Mouse (Mus musculus): ENCODE measurements around the gene Gipc3. TPM values are rescaled to one million over a fixed set of nuclear protein-coding genes. Genes with fewer than 3 reads are reported as not detected.

The Gipc3 gene
- polyA plus RNA-seq, 1 experiment from 2014 or later = not detected

DNA sequence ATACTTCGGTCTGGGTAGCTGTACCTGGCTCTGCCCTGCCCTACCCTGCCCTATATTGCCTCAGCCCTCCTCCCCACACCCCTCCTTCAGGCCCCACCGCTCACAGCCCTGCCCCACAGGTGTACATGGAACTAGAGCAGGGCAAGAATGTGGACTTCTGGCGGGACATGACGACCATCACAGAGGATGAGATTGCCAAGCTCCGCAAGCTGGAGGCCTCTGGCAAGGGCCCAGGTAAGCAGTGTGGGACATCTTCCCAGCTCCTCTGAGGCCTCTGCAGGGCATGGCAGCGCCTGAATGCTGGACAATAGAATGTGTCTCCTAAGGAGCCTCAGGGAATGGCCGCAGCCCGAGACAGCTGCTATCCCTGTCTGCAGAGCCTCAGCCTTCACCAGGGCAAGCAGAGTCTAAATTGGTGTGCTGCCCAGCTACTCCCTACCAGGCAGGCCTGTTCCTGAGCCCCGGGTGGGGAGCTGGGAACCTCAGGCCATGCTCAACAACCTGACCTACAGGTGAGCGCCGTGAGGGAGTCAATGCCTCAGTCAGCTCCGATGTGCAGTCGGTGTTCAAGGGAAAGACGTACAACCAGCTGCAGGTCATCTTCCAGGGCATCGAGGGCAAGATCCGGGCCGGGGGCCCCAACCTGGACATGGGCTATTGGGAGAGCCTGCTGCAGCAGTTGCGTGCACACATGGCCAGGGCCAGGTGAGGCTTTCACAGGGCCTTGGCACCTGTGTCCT lies 19.1 kb downstream of the Gipc3 start:
- H3K36me3 ChIP-seq (ENCODE audit: poor library complexity, severe bottlenecking) = peaks cover 63% of the 10 kb centered on the region
- peaks cover 26% of the 10 kb centered on the region for H3K4me1 ChIP-seq
- H3K4me3 ChIP-seq = peak overlapping the region; percentile 13; the same call in 1 of the 2 replicates
- no peak overlapping the region for H3K27ac ChIP-seq
- no peak overlapping the region for H3K9ac ChIP-seq
- no peak overlapping the region for H3K4me2 ChIP-seq
- no peaks in the 10 kb centered on the region for H3K27me3 ChIP-seq
- WGBS = 94% methylated on average over 18 of the region's 18 CpGs
- no peaks in the 10 kb centered on the region for H3K9me3 ChIP-seq (replicated peaks)
- ATAC-seq = no peak

DNA sequence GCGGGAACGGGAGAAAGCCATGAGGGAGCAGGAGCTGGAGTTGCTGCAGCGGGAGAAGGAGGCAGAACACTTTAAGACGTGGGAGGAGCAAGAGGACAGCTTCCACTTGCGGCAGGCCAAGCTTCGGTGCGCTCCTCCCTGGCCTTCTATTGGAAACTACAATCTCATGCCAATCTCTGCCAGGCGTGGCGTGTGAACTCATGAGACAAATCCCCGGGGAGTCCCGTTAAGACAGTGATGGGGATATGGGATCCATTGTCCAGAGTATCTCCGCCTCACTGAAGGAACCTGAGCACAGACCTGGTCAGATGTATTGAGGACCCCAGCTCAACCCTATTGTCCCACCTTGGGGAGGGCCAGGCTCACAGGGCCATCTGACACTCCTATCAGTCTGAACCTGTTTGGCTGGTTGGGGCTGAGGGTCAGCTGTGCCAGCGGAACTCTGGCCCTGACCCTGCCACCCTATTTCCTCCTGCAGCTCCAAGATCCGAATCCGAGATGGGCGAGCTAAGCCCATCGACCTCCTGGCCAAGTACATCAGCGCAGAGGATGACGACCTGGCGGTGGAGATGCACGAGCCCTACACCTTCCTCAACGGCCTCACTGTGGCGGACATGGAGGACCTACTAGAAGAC lies 19.8 kb downstream of the Gipc3 start:
- ATAC-seq = no peak
- H3K36me3 ChIP-seq (ENCODE audit: poor library complexity, severe bottlenecking) = peaks cover 67% of the 10 kb centered on the region

DNA sequence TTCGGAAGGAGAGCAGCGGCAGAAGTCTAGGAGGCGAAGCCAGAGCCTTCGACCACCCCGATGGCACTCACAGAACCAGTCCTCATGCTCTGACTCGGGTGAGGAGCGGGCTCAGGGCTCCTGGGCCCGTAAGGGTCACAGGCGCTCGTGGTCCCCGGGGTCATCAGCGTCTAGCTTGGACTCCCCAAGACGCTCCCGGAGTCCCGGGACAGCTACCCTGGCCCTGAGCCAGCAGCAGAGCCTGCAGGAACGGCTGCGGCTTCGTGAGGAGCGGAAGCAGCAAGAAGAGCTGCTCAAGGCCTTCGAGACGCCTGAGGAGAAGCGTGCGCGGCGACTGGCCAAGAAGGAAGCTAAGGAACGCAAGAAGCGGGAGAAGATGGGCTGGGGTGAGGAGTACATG lies 20.6 kb downstream of the Gipc3 start:
- peaks cover 67% of the 10 kb centered on the region for H3K36me3 ChIP-seq (ENCODE audit: poor library complexity, severe bottlenecking)
- no peaks in the 10 kb centered on the region for H3K27me3 ChIP-seq
- H3K4me3 ChIP-seq = peak overlapping the region; percentile 96; the same call in 1 of the 2 replicates
- WGBS = 96% methylated on average over 27 of the region's 27 CpGs
- no peak for ATAC-seq
- H3K27ac ChIP-seq = no peak overlapping the region
- peak overlapping the region; percentile 85 for H3K4me2 ChIP-seq
- peaks cover 30% of the 10 kb centered on the region for H3K4me1 ChIP-seq
- H3K9ac ChIP-seq = no peak overlapping the region
- no peaks in the 10 kb centered on the region for H3K9me3 ChIP-seq (replicated peaks)

More for the DNA sequence above, 19.8 kb downstream of the Gipc3 start:
- WGBS = 93% methylated on average over 23 of the region's 23 CpGs
- Histone ChIP-seq H3K9me3 (replicated peaks) (no peaks in the 10 kb centered on the region), H3K4me2 (no peak overlapping the region; the same call in 1 of the 2 replicates), H3K27ac (no peak overlapping the region), H3K4me1 (peaks cover 30% of the 10 kb centered on the region), H3K9ac (no peak overlapping the region), H3K27me3 (no peaks in the 10 kb centered on the region), H3K4me3 (no peak overlapping the region)

DNA sequence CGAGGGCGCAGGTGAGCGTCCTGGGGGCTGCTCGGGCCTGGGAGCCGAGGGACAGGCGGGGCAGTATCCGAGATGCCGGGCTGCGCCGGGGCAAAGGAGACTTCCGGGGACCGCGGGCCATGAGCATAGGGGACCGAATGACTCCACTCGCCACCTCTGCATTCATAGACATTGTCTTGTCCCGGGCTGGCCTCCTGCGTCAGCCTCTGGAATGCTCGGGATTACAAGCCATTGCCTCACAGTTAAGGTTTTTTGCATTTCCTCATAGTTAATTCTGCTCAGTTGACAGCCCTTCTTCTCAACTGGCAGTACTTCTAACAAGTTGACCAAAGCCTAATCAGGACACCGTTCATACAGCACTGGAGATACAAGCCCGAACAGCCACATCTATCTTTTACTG lies 21.6 kb downstream of the Gipc3 start:
- Histone ChIP-seq H3K4me2 (peak overlapping the region; percentile 85), H3K9ac (peak overlapping the region; percentile 90), H3K4me1 (peaks cover 39% of the 10 kb centered on the region), H3K9me3 (replicated peaks) (no peaks in the 10 kb centered on the region), H3K27ac (peak overlapping the region; percentile 88), H3K36me3 (ENCODE audit: poor library complexity, severe bottlenecking) (peaks cover 62% of the 10 kb centered on the region), H3K27me3 (no peaks in the 10 kb centered on the region), H3K4me3 (peak overlapping the region; percentile 96)
- 3% methylated on average over 20 of the region's 20 CpGs for WGBS
- ATAC-seq = peak; percentile 0; the same call in 1 of the 2 replicates

DNA sequence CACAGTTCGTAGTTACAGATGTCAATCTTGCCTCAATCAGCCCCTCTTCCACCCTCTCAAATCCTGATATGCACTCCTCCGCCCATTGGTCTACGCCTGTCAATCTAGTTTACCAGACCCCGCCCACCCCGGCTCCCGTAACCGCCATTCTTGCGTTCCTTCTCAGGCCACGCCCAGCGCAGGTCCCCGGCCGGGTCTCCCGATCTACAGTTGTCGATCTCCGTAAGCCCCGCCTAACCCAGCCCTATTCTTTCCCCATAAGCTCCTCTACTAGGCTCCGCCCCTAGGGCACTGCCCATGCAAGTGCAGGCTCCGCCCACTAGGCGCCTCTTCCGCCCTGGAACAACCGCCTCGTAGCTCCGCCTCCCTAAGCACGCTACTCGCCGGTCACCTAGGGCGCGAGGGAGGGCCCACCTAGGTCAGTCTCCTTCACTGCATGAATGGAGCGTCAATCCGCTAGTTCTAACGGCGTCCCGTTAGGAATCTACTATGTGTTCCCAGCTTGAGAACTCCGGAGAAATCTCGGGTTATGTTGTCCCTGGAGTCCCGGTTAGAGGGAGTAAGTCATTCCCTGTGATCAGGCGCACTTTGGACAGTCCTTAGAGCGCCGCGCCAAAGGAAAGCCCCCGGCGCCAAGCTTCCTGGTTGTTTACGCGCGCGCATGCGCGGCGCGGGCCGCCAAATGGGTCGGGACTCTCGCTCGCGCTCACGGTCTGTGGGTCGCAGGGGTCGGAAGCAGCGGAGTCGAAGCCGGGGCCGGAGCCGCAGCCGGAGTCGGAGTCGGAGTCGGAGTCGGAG lies 22.3 kb downstream of the Gipc3 start, which contains the start of gene Cactin:
Cactin (plus strand) TSS at position 554 of the 798 bp plus-strand sequence.
- Histone ChIP-seq H3K4me1 (peaks cover 42% of the 10 kb centered on the region), H3K27ac (peak within 1 kb of the TSS; percentile 88), H3K36me3 (ENCODE audit: poor library complexity, severe bottlenecking) (peaks cover 62% of the 10 kb centered on the region), H3K9me3 (replicated peaks) (no peaks in the 10 kb centered on the region), H3K4me3 (peak within 1 kb of the TSS; percentile 96), H3K4me2 (peak within 1 kb of the TSS; percentile 85), H3K27me3 (no peaks in the 10 kb centered on the region), H3K9ac (peak within 1 kb of the TSS; percentile 90)
- peak; percentile 93 for ATAC-seq
- under 1% methylated on average over 68 of the region's 68 CpGs for whole genome bisulfite sequencing

DNA sequence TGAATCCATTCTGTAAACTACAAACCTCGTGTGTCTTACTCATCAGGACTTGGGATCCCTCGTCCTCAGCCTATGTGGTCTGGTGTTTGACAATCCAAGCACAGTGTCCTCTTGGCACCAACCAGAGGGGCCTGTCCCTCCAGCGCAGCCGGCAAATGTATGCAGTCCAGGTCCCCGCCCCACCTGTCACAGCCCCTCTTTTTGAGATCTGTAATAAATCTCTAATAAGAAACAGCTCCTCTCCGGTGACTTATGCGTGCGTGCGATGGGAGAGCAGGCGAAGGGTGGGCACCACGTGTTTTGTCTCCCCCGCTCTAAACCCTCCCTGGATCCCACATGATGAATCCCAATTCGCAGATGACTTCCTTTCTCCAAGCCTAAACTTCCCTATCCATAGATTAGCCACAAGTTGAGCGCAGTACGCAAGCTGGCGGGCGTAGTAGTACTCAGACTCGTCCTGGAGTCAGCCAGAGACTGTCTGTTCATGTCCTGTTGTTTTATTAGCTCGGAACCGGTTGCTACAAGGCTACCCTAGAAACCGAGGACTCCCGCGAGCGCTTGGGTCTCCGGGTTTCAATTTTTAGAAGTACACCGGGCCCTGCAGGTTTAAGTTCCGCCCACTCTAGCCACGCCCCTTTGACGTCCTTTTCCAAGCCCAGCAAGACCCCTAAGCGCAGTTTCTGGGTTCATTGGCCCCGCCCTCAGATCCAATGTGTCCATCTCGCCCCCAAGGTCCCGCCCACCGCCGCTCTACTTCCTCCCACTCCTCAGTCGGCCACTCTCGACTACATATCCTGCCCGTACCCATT lies 23.1 kb downstream of the Gipc3 start:
- Histone ChIP-seq H3K36me3 (ENCODE audit: poor library complexity, severe bottlenecking) (peaks cover 62% of the 10 kb centered on the region), H3K9me3 (replicated peaks) (no peaks in the 10 kb centered on the region), H3K27ac (peak overlapping the region; percentile 88), H3K9ac (peak overlapping the region; percentile 62), H3K27me3 (no peaks in the 10 kb centered on the region), H3K4me1 (peaks cover 42% of the 10 kb centered on the region), H3K4me2 (peak overlapping the region; percentile 85), H3K4me3 (peak overlapping the region; percentile 96)
- WGBS = 2% methylated on average over 38 of the region's 38 CpGs
- peak; percentile 0 for ATAC-seq

DNA sequence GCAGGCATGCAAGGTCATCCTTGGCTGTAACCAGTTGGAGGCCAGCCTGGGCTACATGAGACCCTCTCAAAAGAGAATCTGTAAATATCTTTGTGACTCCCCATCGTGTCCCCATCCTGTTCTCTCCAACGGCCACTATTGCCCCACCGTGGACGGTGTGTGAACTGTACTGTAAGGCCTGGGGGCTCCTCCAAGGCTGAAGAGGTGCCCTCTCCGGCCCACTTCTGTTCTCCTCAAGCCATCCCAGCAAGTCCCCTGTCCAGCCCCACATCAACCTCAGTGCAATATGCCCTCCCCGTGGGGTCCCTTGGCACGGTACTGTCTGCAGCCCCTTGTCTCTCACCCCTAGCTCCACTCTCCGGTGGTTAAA lies 23.8 kb downstream of the Gipc3 start:
- H3K36me3 ChIP-seq (ENCODE audit: poor library complexity, severe bottlenecking) = peaks cover 62% of the 10 kb centered on the region
- 42% methylated on average over 8 of the region's 8 CpGs for WGBS
- peak overlapping the region; percentile 62 for H3K9ac ChIP-seq
- no peaks in the 10 kb centered on the region for H3K27me3 ChIP-seq
- peaks cover 42% of the 10 kb centered on the region for H3K4me1 ChIP-seq
- ATAC-seq = no peak
- peak overlapping the region; percentile 88; the same call in 1 of the 2 replicates for H3K27ac ChIP-seq
- H3K4me2 ChIP-seq = peak overlapping the region; percentile 85
- H3K4me3 ChIP-seq = peak overlapping the region; percentile 96
- no peaks in the 10 kb centered on the region for H3K9me3 ChIP-seq (replicated peaks)

DNA sequence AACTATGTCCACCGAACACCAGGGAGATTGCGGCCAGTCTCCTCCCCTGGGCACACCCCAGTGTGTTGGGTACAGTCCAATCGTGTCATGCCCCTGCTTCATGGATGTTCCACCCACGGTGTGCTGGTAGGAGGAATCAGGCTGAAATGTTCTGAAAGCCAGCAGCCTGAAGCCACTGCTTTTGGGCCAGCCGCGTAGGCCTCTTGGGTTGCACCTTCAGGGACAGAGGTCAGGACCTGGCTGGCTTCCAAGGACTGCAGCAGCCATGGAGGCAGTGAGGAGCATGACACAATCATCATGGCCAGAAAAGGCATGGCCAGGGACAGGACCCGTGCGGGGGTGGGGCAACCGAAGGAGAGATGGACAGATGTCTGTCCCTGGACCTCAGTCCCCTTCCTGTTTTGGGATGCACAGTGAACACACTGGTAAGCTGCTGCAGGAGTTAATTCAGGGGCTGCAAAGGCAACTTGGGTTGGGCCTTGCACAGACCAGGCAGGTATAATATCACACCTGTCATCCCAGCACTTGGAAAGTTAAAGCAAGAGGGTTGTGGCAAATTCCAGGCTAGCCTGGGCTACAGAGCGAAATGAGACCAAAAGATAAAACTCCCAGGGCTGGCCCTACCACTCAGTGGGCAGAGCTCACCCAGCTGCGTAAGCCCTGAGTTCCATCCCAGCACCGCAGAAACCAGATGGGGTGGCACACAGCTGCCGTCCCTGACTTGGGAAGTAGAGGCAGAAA lies 24.3 kb downstream of the Gipc3 start:
- Histone ChIP-seq H3K4me1 (peaks cover 42% of the 10 kb centered on the region), H3K27ac (no peak overlapping the region), H3K27me3 (no peaks in the 10 kb centered on the region), H3K4me2 (peak overlapping the region; percentile 85), H3K9me3 (replicated peaks) (no peaks in the 10 kb centered on the region), H3K36me3 (ENCODE audit: poor library complexity, severe bottlenecking) (peaks cover 62% of the 10 kb centered on the region), H3K9ac (peak overlapping the region; percentile 62; the same call in 1 of the 2 replicates), H3K4me3 (no peak overlapping the region)
- ATAC-seq = no peak
- WGBS = 93% methylated on average over 13 of the region's 13 CpGs

DNA sequence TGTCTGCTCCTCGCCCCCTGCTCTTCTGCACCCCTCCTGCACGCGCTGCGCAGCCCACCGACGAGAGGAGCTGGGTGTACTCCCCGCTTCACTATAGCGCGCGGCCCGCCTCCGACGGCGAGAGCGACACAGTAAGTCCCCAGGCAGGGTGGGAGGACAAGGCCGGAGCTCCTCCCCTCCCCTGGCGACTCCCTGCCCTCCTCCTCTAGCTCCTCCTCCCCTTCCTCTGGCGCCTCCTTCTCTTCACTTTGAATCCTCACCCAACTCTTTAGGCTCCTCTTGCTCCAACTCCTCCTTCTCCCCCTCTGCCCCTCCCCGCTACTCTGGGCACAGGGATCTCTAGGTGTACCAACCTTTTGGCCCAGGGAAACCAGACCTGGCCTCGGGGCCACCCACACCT lies 25.8 kb downstream of the Gipc3 start:
- peak overlapping the region; percentile 56 for H3K9ac ChIP-seq
- 0 out of 2 replicates have a peak overlapping the region, but pooled peaks have one; percentile 19 for H3K4me2 ChIP-seq
- 10% methylated on average over 18 of the region's 20 CpGs for WGBS
- H3K36me3 ChIP-seq (ENCODE audit: poor library complexity, severe bottlenecking) = peaks cover 62% of the 10 kb centered on the region
- H3K27me3 ChIP-seq = no peaks in the 10 kb centered on the region
- no peak overlapping the region; the same call in 1 of the 2 replicates for H3K4me3 ChIP-seq
- H3K27ac ChIP-seq = no peak overlapping the region
- peaks cover 34% of the 10 kb centered on the region for H3K4me1 ChIP-seq
- ATAC-seq = no peak
- no peaks in the 10 kb centered on the region for H3K9me3 ChIP-seq (replicated peaks)

DNA sequence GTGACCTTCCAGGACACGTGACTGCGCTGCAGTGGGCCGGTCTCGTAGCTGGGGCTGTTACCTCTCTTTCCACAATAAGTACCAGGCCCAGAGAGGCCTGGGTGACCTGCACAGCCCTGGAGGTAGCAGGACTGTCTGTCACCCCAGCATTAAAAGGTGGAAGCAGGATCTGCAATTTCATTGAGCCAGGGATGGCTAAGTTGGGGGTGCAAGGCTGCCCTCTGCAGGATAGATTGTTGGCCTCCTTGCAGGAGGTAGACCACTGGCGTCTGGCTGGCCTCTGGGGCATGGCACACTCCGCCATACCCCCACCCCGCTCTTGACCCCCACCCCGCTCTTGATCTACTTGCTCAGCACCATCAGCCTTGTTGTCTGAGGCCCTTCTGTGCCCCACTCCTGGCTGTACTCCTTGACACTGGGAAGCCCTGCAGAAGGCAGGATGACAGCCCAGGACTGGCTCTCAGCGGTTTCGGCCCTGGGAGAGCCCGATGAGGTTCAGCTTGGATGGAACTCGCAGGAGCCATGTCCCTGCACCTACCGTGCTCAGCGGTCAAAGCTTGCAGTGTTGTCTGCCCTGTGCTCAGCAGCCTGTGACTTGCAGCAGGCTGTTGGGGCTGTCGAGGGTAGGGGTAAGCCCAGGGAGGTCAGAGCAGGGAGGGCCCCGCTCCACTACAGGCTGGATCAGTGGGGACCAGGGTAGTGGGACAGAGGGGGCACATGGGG lies 26.6 kb downstream of the Gipc3 start:
- H3K4me2 ChIP-seq = peak overlapping the region; percentile 19; the same call in 1 of the 2 replicates
- peak overlapping the region; percentile 56 for H3K9ac ChIP-seq
- H3K27me3 ChIP-seq = no peaks in the 10 kb centered on the region
- peaks cover 68% of the 10 kb centered on the region for H3K36me3 ChIP-seq (ENCODE audit: poor library complexity, severe bottlenecking)
- WGBS = 40% methylated on average over 16 of the region's 16 CpGs
- peaks cover 26% of the 10 kb centered on the region for H3K4me1 ChIP-seq
- no peak overlapping the region for H3K4me3 ChIP-seq
- ATAC-seq = no peak
- no peak overlapping the region for H3K27ac ChIP-seq
- H3K9me3 ChIP-seq (replicated peaks) = no peaks in the 10 kb centered on the region
